Mouse (Mus musculus) intestine, embryonic 14.5 days (tissue): ENCODE results near the gene S1pr2. TPM values are rescaled to one million over a fixed set of nuclear protein-coding genes. Genes with fewer than 3 reads are reported as not detected.

Experiments used
- microRNA-seq: library from miRNA; unstranded; fragments of <30 nt; microRNA quantifications from one replicate; pipeline ENCODE4, GENCODE M21; 2016
- polyA plus RNA-seq: library from polyadenylated mRNA; unstranded; fragments of >200 nt; fragmentation: Nextera tagmentation; extraction: Ambion mirVana; gene quantifications from 2 replicates; pipeline ENCODE4 v1.2.1, GENCODE M21; 2014

Gene S1pr2
- polyA plus RNA-seq, 1 experiment from 2014 or later = 31.9 TPM

Small RNAs within 50 kb of the gene (microRNA-seq; reads per million reads assigned to microRNA genes)
- 0.68 reads per million for gene Mir7081

Other genes with a start within 250 kb of the S1pr2 start
- gene Olfm2, start 230.4 kb downstream of the S1pr2 start, polyA plus RNA-seq = 7.5 and 9.4 TPM in 2 replicates
- 0.71 and 1.0 TPM in 2 replicates for gene Col5a3, start 161.7 kb downstream of the S1pr2 start, polyA plus RNA-seq
- not detected in 2 replicates for gene Rdh8, start 158.3 kb downstream of the S1pr2 start, polyA plus RNA-seq
- gene A230050P20Rik, start 108.1 kb downstream of the S1pr2 start, polyA plus RNA-seq = 11.1 and 14.1 TPM in 2 replicates
- 8.1 and 10.0 TPM in 2 replicates for gene Angptl6, start 97.1 kb downstream of the S1pr2 start, polyA plus RNA-seq
- 101 and 106 TPM in 2 replicates for gene Ppan, start 88.6 kb downstream of the S1pr2 start, polyA plus RNA-seq
- 314 and 315 TPM in 2 replicates for gene Eif3g, start 78.2 kb downstream of the S1pr2 start, polyA plus RNA-seq
- gene Dnmt1, start 16.9 kb downstream of the S1pr2 start, polyA plus RNA-seq = 65.4 and 69.9 TPM in 2 replicates
- 151 and 155 TPM in 2 replicates for gene Mrpl4, start 26.0 kb upstream of the S1pr2 start, polyA plus RNA-seq
- gene Icam1, start 39.2 kb upstream of the S1pr2 start, polyA plus RNA-seq = 11.4 and 11.8 TPM in 2 replicates
- 0.96 TPM in 1 of 2 replicates, not detected in the other for gene Icam4, start 52.6 kb upstream of the S1pr2 start, polyA plus RNA-seq
- gene Icam5, start 55.3 kb upstream of the S1pr2 start, polyA plus RNA-seq = 0.12 TPM in 2 replicates
- gene Zglp1, start 90.3 kb upstream of the S1pr2 start, polyA plus RNA-seq = 1.3 TPM in 1 of 2 replicates, not detected in the other
- 0.20 and 0.74 TPM in 2 replicates for gene Gm49373, start 96.3 kb upstream of the S1pr2 start, polyA plus RNA-seq
- gene Fdx1l, start 96.8 kb upstream of the S1pr2 start, polyA plus RNA-seq = 71.4 and 74.4 TPM in 2 replicates
- gene Gm38431, start 115.2 kb upstream of the S1pr2 start, polyA plus RNA-seq = 2.2 and 3.7 TPM in 2 replicates
- 84.1 and 87.5 TPM in 2 replicates for gene Raver1, start 115.2 kb upstream of the S1pr2 start, polyA plus RNA-seq
- gene Tyk2, start 154.5 kb upstream of the S1pr2 start, polyA plus RNA-seq = 11.7 and 12.1 TPM in 2 replicates
- gene Cdc37, start 173.2 kb upstream of the S1pr2 start, polyA plus RNA-seq = 307 and 327 TPM in 2 replicates
- gene Pde4a, start 188.9 kb upstream of the S1pr2 start, polyA plus RNA-seq = 6.7 and 7.0 TPM in 2 replicates